Mouse (Mus musculus): Measurements from ENCODE around the gene Gps2. TPM values are rescaled to one million over a fixed set of nuclear protein-coding genes. Genes with fewer than 3 reads are reported as not detected.
A peak's percentile ranks its signal among the peaks of the same experiment; 100 is the strongest.

Gene Gps2
- total and polyA plus RNA-seq, 3 experiments: 78.0 to 113 TPM; not detected in 1

DNA sequence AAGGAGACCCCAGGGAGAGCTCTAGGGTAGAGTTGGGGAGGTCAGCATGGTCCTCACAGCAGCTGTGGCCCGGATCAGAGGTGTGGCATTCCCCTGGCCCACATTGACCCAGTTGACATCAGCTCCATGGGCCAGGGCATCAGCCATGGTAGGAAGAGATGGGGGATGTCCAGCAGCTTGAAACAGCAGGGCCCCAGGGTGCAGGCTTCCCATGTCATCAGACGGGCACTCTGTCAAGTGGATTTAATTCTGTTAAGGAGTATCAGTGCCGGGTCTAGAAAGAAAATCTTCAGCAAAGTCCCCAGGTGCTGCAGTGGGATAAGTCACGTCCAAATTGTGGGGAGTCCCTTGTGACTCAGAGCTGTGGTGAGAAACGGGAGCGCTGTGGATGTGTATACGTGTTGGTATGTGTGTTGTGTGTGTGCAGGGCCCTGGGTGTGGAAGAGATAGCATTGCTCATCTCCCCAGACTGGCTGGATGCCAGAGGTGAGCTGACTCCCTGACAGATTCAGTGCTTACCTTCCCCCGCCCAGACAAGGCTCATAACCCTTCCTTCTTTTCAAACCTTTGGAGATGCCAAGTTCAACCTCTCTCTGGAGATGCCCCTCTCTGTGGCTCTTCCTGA lies 30.0 kb upstream of the Gps2 start (continued):
- TF ChIP-seq BHLHE40 (IDR thresholded peaks at IDR 0.05; ENCODE audit: borderline replicate concordance, low read depth, low read length): peak; percentile 32; the same call in 1 of the 2 replicates
- peak; percentile 31; the same call in 1 of the 2 replicates for TF ChIP-seq HCFC1 (IDR thresholded peaks at IDR 0.05; ENCODE audit: low read depth, low read length)

DNA sequence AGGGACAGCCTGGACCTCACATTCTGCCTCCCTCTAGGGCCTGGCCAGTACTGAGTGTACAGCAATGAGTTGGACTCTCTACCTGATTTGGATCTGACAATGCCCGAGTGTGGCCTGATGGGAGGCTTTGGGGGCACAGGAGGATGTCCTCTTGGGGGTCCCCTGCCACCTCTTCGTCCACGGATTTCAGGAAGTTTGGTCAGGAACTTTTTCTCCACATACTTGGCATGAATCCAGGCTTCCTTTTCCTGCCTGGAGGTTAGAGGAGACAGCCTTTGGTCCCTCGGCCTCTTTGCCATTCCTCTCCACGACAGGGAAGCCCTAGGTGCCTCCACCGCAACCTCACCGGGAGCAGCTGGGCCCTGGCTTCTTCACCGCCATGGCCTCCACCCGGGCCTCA lies 29.4 kb upstream of the Gps2 start:
- TF ChIP-seq MEF2A (IDR thresholded peaks at IDR 0.05; ENCODE audit: extremely low read depth, insufficient replicate concordance, low read depth, low read length, poor library complexity, severe bottlenecking) (no peak), MAFK (IDR thresholded peaks at IDR 0.05; ENCODE audit: borderline replicate concordance, low read depth, low read length) (no peak), POLR2AphosphoS5 (IDR thresholded peaks at IDR 0.05; ENCODE audit: borderline replicate concordance, low read depth, low read length) (no peak), TAL1 (IDR thresholded peaks at IDR 0.05; ENCODE audit: low read length) (no peak), TCF12 (IDR thresholded peaks at IDR 0.05; ENCODE audit: low read depth, low read length) (no peak), USF2 (IDR thresholded peaks at IDR 0.05; ENCODE audit: borderline replicate concordance in 1 of 2, insufficient read depth in 1 of 2, low read depth in 1 of 2, low read length in 2 of 2) (no peak), POLR2AphosphoS2 (IDR thresholded peaks at IDR 0.05; ENCODE audit: low read length) (no peak), CHD1 (IDR thresholded peaks at IDR 0.05; ENCODE audit: low read depth, low read length) (no peak), GATA1 (IDR thresholded peaks at IDR 0.05; ENCODE audit: low read depth, low read length) (no peak), MYB (IDR thresholded peaks at IDR 0.05; ENCODE audit: low read depth, low read length) (no peak), SIN3A (IDR thresholded peaks at IDR 0.05; ENCODE audit: low read length) (no peak), E2F4 (IDR thresholded peaks at IDR 0.05; ENCODE audit: borderline replicate concordance, low read depth, low read length) (no peak), NELFE (IDR thresholded peaks at IDR 0.05; ENCODE audit: low read depth, low read length) (no peak), CTCF (IDR thresholded peaks at IDR 0.05 in 2 of 3, conservative IDR thresholded peaks at IDR 0.05 in 1 of 3; ENCODE audit: control insufficient read depth in 1 of 3, insufficient read depth in 1 of 3, low read depth in 2 of 3, low read length in 3 of 3, poor library complexity in 1 of 3, severe bottlenecking in 1 of 3) (no peak), USF1 (IDR thresholded peaks at IDR 0.05; ENCODE audit: low read depth, low read length) (no peak), EP300 (IDR thresholded peaks at IDR 0.05; ENCODE audit: low read depth in 1 of 2, low read length in 2 of 2) (no peak), ZKSCAN1 (IDR thresholded peaks at IDR 0.05; ENCODE audit: low read depth, low read length) (no peak), MXI1 (IDR thresholded peaks at IDR 0.05; ENCODE audit: low read depth, low read length) (no peak)
- Histone ChIP-seq H3K79me2 (ENCODE audit: control insufficient read depth, insufficient read depth, low read length, poor library complexity) (no peaks in the 10 kb centered on the region), H3K9ac (ENCODE audit: control insufficient read depth, low read depth, low read length, poor library complexity, severe bottlenecking) (no peak overlapping the region), H3K4me3 (ENCODE audit: control insufficient read depth in 1 of 2, insufficient read depth in 1 of 2, low read depth in 2 of 2, low read length in 2 of 2) (no peak overlapping the region), H3K4me1 (ENCODE audit: control insufficient read depth in 1 of 2, insufficient read depth in 2 of 2, low read length in 2 of 2) (peaks cover 8 to 35% of the 10 kb centered on the region in 2 experiments), H3K9me3 (replicated peaks; ENCODE audit: insufficient read depth, low read length) (no peaks in the 10 kb centered on the region), H3K27ac (ENCODE audit: control insufficient read depth, low read depth, low read length) (0 out of 2 replicates have a peak overlapping the region, but pooled peaks have one; percentile 13), H3K27me3 (ENCODE audit: control insufficient read depth in 1 of 2, insufficient read depth in 2 of 2, low read length in 2 of 2) (no peaks in the 10 kb centered on the region), H3K36me3 (ENCODE audit: control insufficient read depth in 1 of 2, insufficient read depth in 2 of 2, low read length in 2 of 2) (peaks cover 0 to 16% of the 10 kb centered on the region in 2 experiments; a peak in 2 of 4 replicates)
- no peak for DNase-seq (ENCODE audit: low read depth, low spot score)

Measured in MEL (cell line).